Mouse (Mus musculus) B cell, adult 62 days (primary cell): Measurements from ENCODE around the gene Vmn1r122. TPM values are rescaled to one million over a fixed set of nuclear protein-coding genes. Genes with fewer than 3 reads are reported as not detected.

Source experiments
- total RNA-seq: library from RNA; stranded (reverse); gene quantifications from 4 replicates; pipeline ENCODE4 v1.2.4, GENCODE M21; 2023

The Vmn1r122 gene
- not detected in 4 replicates for total RNA-seq

DNA sequence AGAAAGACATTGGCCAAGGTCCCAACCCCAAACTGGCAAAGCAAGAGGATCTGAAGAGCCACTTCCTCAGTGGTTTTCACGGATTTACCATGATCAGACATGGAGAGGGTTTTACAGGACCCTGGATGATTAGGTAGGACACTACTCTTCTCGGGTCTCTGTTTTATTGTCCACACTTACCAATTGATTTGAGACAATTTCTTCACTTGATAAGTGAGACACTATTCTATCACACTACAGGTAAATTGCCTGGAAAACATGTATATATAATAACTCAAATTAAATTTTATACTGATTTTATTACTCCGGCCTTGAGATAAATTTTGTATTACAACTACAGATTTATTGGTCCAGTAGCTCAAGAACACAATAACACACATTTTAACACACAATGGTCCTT, at the start of gene Vmn1r122:
Gene Vmn1r122, minus strand, starts transcription at position 101 of the 400 bp plus-strand sequence.

DNA sequence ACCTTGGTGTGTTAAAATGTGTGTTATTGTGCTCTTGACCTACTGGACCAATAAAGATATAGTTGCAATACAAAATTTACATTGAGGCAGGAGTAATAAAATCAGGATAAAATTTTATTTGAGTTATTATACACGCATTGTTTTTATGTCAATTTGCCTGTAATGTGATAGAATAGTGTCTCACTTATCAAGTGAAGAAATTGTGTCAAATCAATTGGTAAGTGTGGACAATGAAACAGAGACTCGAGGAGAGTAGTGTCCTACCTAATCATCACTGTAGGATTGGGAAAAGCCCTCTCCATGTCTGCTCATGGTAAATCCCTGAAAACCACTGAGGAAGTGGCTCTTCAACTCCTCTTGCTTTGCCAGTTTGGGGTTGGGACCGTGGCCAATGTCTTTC, 28.0 kb upstream of the Vmn1r122 start, which contains the start of gene Vmn1r123:
Gene Vmn1r123, plus strand, starts transcription at position 301 of the 400 bp plus-strand sequence.

DNA sequence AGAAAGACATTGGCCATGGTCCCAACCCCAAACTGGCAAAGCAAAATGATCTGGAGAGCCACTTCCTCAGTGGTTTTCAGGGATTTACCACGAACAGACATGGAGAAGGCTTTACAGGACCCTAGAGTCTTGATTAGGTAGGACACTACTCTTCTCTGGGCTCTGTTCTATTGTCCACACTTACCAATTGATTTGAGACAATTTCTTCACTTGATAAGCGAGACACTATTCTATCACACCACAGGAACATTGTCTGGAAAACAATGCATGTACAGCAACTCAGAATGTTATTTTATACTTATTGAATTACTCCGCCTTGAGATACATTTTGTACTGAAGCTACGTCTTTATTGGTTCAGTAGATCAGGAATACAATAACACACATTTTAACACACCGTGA, 35.5 kb downstream of the Vmn1r122 start, which contains the start of gene Vmn1r121:
Gene Vmn1r121, minus strand, starts transcription at position 101 of the 400 bp plus-strand sequence.

Other genes with a start within 250 kb of the Vmn1r122 start
- gene Vmn1r118, start 221.8 kb downstream of the Vmn1r122 start, total RNA-seq: not detected in 4 replicates
- gene Vmn1r119, start 121.7 kb downstream of the Vmn1r122 start, total RNA-seq: not detected in 4 replicates
- not detected in 4 replicates for gene Vmn1r120, start 80.3 kb downstream of the Vmn1r122 start, total RNA-seq
- not detected in 4 replicates for gene Vmn1r121, start 35.6 kb downstream of the Vmn1r122 start, total RNA-seq
- not detected in 4 replicates for gene Vmn1r123, start 28.1 kb upstream of the Vmn1r122 start, total RNA-seq
- not detected in 4 replicates for gene Gm5157, start 56.3 kb upstream of the Vmn1r122 start, total RNA-seq
- gene Vmn1r124, start 126.5 kb upstream of the Vmn1r122 start, total RNA-seq: not detected in 4 replicates
- not detected in 4 replicates for gene Vmn1r125, start 138.1 kb upstream of the Vmn1r122 start, total RNA-seq
- gene Vmn1r126, start 167.3 kb upstream of the Vmn1r122 start, total RNA-seq: not detected in 4 replicates
- not detected in 4 replicates for gene Vmn1r127, start 185.7 kb upstream of the Vmn1r122 start, total RNA-seq
- gene Vmn1r128, start 215.2 kb upstream of the Vmn1r122 start, total RNA-seq: not detected in 4 replicates
- not detected in 4 replicates for gene Vmn1r129, start 227.2 kb upstream of the Vmn1r122 start, total RNA-seq